Mouse (Mus musculus): ENCODE results near the gene Gm10337.

GRCm38 (mm10) chr15:102471727-102472126 is 31.8 kb upstream of the Gm10337 start:
- no peak for TF ChIP-seq CTCF (IDR thresholded peaks at IDR 0.05 in 2 of 3, conservative IDR thresholded peaks at IDR 0.05 in 1 of 3; ENCODE audit: control insufficient read depth in 1 of 3, insufficient read depth in 1 of 3, low read depth in 2 of 3, low read length in 3 of 3, poor library complexity in 1 of 3, severe bottlenecking in 1 of 3)
- no peak for TF ChIP-seq MAFK (IDR thresholded peaks at IDR 0.05; ENCODE audit: borderline replicate concordance, low read depth, low read length)
- TF ChIP-seq CHD2 (IDR thresholded peaks at IDR 0.05; ENCODE audit: low read length), result no peak
- TF ChIP-seq JUND (IDR thresholded peaks at IDR 0.05; ENCODE audit: low read depth, low read length), result no peak
- no peak for TF ChIP-seq ZMIZ1 (IDR thresholded peaks at IDR 0.05; ENCODE audit: low read depth, low read length)
- no peak for TF ChIP-seq NELFE (IDR thresholded peaks at IDR 0.05; ENCODE audit: low read depth, low read length)
- no peak; a peak in 1 of 4 replicates for TF ChIP-seq EP300 (IDR thresholded peaks at IDR 0.05; ENCODE audit: low read depth in 1 of 2, low read length in 2 of 2)
- no peak for TF ChIP-seq POLR2AphosphoS5 (IDR thresholded peaks at IDR 0.05; ENCODE audit: borderline replicate concordance, low read depth, low read length)
- TF ChIP-seq MAX (IDR thresholded peaks at IDR 0.05; ENCODE audit: low read length), result 0 out of 2 replicates have a peak, but pooled peaks have one; percentile 20
- TF ChIP-seq ZC3H11A (IDR thresholded peaks at IDR 0.05; ENCODE audit: low read depth, low read length), result no peak
- no peak for TF ChIP-seq GABPA (IDR thresholded peaks at IDR 0.05; ENCODE audit: low read depth, low read length)
- peak; percentile 14 for TF ChIP-seq SIN3A (IDR thresholded peaks at IDR 0.05; ENCODE audit: low read length)
- TF ChIP-seq E2F4 (IDR thresholded peaks at IDR 0.05; ENCODE audit: borderline replicate concordance, low read depth, low read length), result no peak
- TF ChIP-seq POLR2A (IDR thresholded peaks at IDR 0.05; ENCODE audit: control insufficient read depth in 1 of 2, insufficient read depth in 1 of 2, low read depth in 1 of 2, low read length in 2 of 2, poor library complexity in 1 of 2), result no peak

Measured in MEL (cell line).